9 mouse cellular contexts compared by ENCODE assay signal in the genomic region with DNA sequence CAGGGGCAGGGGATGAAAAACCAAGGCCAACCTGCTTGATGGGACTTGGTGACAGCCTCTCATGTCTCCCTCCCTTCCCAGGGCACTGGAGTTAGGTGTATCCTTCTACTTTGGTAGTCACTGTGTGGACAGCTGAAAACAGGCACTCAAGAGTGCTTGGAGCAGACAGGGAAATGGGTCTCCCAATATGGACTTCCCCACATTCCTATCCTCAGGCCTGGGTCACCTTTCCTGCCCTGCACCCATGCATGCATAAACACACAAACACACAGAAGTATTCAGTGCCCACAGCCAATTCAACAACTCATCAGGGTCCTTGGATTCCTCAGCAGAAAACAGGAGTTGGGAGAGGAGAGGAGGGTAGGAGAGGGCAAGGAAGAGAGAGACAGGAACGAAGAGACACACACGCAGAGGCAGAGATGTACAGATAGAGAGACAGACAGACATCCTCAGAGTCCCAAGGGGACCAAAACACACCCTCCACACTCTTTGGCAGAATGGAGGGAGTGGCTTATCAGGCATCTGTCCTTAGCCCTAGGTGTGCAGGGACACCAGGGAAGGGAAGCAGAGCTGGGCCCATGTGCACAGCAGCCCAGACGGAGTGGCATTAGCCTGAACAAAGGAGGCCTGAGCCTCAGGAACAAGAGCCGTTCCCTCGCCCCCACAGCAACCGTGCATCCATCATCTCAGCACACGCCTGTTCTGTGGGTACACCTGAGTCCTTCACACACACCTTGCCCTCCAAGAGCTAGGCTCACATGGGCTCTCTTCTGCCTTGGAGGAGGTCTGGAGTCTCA. TPM values are rescaled to one million over a fixed set of nuclear protein-coding genes. Genes with fewer than 3 reads are reported as not detected.
DNase-seq lines count a peak whose midpoint lies in the region; ATAC-seq and TF ChIP-seq lines count a peak whose summit lies in the region.
"Had no signal": no experiment of that assay in that cellular context is flagged by ENCODE, and none has a peak within 500 bp of the region (broad histone marks: within the 10 kb centered on the region; RNA-seq: fewer than 3 reads in every experiment).

No protein-coding gene starts in this region.

- peak overlapping the region; percentile 98 for H3K9ac ChIP-seq in embryonic facial prominence, embryonic 12.5 days
- H3K9ac ChIP-seq in hindbrain, embryonic 15.5 days, result peak overlapping the region; percentile 91

- WGBS in kidney, adult 2 months, result 73% methylated on average over 7 of the region's 7 CpGs
- 26% methylated on average over 7 of the region's 7 CpGs for WGBS in embryonic facial prominence, embryonic 12.5 days
- WGBS in hindbrain, embryonic 15.5 days, result 21% methylated on average over 7 of the region's 7 CpGs

- no peak for TF ChIP-seq POLR2A in kidney, adult 2 months (IDR thresholded peaks at IDR 0.05; ENCODE audit: low read depth, low read length)
- no peak for TF ChIP-seq POLR2A in myocyte (IDR thresholded peaks at IDR 0.05; ENCODE audit: insufficient read length, low read depth)

- no peaks in the 10 kb centered on the region for H3K27me3 ChIP-seq in kidney, adult 2 months (replicated peaks; ENCODE audit: control insufficient read depth, insufficient read depth, low read length)
- no peaks in the 10 kb centered on the region for H3K27me3 ChIP-seq in embryonic facial prominence, embryonic 12.5 days
- no peaks in the 10 kb centered on the region for H3K27me3 ChIP-seq in hindbrain, embryonic 15.5 days
- no peaks in the 10 kb centered on the region for H3K27me3 ChIP-seq in myocyte (ENCODE audit: control insufficient read depth, insufficient read depth, insufficient read length)

- H3K4me3 ChIP-seq in kidney, adult 2 months (ENCODE audit: insufficient read depth, low read depth, low read length), result no peak overlapping the region
- H3K4me3 ChIP-seq in embryonic facial prominence, embryonic 12.5 days, result peak overlapping the region; percentile 85
- H3K4me3 ChIP-seq in hindbrain, embryonic 15.5 days, result peak overlapping the region; percentile 81
- peak overlapping the region; percentile 97 for H3K4me3 ChIP-seq in myocyte
- H3K4me3 ChIP-seq: left cerebral cortex, adult 2 months had no signal

- no peaks in the 10 kb centered on the region for H3K9me3 ChIP-seq in embryonic facial prominence, embryonic 12.5 days
- H3K9me3 ChIP-seq in hindbrain, embryonic 15.5 days, result no peaks in the 10 kb centered on the region

- peak overlapping the region; percentile 78 for H3K4me2 ChIP-seq in embryonic facial prominence, embryonic 12.5 days (replicated peaks)
- peak overlapping the region; percentile 90 for H3K4me2 ChIP-seq in hindbrain, embryonic 15.5 days
- H3K4me2 ChIP-seq in myocyte (ENCODE audit: low read depth), result peak overlapping the region; percentile 26

- H3ac ChIP-seq in myocyte (ENCODE audit: control insufficient read depth, insufficient read length), result no peak overlapping the region

- 0 out of 2 replicates have a peak, but pooled peaks cover 7% of the 10 kb centered on the region for H3K4me1 ChIP-seq in kidney, adult 2 months (ENCODE audit: control insufficient read depth, insufficient read depth, low read length)
- peaks cover 37% of the 10 kb centered on the region for H3K4me1 ChIP-seq in embryonic facial prominence, embryonic 12.5 days
- H3K4me1 ChIP-seq in hindbrain, embryonic 15.5 days (replicated peaks), result peaks cover 61% of the 10 kb centered on the region

- no peak for TF ChIP-seq CTCF in kidney, adult 2 months (conservative IDR thresholded peaks at IDR 0.05; ENCODE audit: insufficient read depth, insufficient read length, low read depth, low read length)

- no peaks in the 10 kb centered on the region for H3K36me3 ChIP-seq in kidney, adult 2 months (ENCODE audit: control insufficient read depth, insufficient read depth, low read length)
- peaks cover 8% of the 10 kb centered on the region for H3K36me3 ChIP-seq in embryonic facial prominence, embryonic 12.5 days
- H3K36me3 ChIP-seq in hindbrain, embryonic 15.5 days, result no peaks in the 10 kb centered on the region
- H3K36me3 ChIP-seq in myocyte (ENCODE audit: control insufficient read depth, insufficient read depth), result no peaks in the 10 kb centered on the region

- peak overlapping the region; percentile 6 for H3K27ac ChIP-seq in kidney, adult 2 months (ENCODE audit: insufficient read depth, low read depth, low read length)
- peak overlapping the region; percentile 99 for H3K27ac ChIP-seq in embryonic facial prominence, embryonic 12.5 days
- H3K27ac ChIP-seq in hindbrain, embryonic 15.5 days (replicated peaks), result peak overlapping the region; percentile 98
- H3K27ac ChIP-seq: left cerebral cortex, adult 2 months had no signal

- no peak for ATAC-seq in embryonic facial prominence, embryonic 12.5 days (ENCODE audit: insufficient number of reproducible peaks, insufficient read depth, low FRiP score, low TSS enrichment)
- ATAC-seq in hindbrain, embryonic 15.5 days (ENCODE audit: low FRiP score, low read depth), result no peak

- peak; percentile 31 for DNase-seq in kidney, adult 2 months
- DNase-seq in kidney, adult 9 months, result no peak
- no peak for DNase-seq in left cerebral cortex, adult 11 months (ENCODE audit: low spot score)
- DNase-seq in urinary bladder, postnatal 14 days (ENCODE audit: low spot score), result no peak
- no peak for DNase-seq in layer of hippocampus, postnatal 14 days (ENCODE audit: low spot score in 2 of 2)

- peaks cover 41% of the 10 kb centered on the region for H3K79me2 ChIP-seq in myocyte (ENCODE audit: control insufficient read depth, insufficient read depth)

TF ChIP-seq in myocyte, 11 proteins besides CTCF, POLR2A, EP300 and RAD21:
- TF ChIP-seq CEBPB (IDR thresholded peaks at IDR 0.05; ENCODE audit: insufficient read depth, poor library complexity, severe bottlenecking) (no peak), REST (IDR thresholded peaks at IDR 0.05; ENCODE audit: insufficient read depth, insufficient read length) (no peak), USF1 (IDR thresholded peaks at IDR 0.05; ENCODE audit: low read depth) (no peak), SRF (IDR thresholded peaks at IDR 0.05; ENCODE audit: control insufficient read depth, insufficient read length, low read depth) (no peak)

RNA-seq across cellular contexts. Expression of gene Mex3a, which starts 2.8 kb away (rescaled TPM):
- polyA plus RNA-seq in kidney, adult 2 months (2012; rRNA removed), result 0.61 and 0.63 TPM in 2 replicates
- 36.3 and 37.7 TPM in 2 replicates for polyA plus RNA-seq in embryonic facial prominence, embryonic 12.5 days (2016; fragmentation: Nextera tagmentation; extraction: Ambion mirVana)
- 26.4 and 28.6 TPM in 2 replicates for polyA plus RNA-seq in hindbrain, embryonic 15.5 days (2015; fragmentation: Nextera tagmentation; extraction: Ambion mirVana)
- polyA plus RNA-seq in myocyte (2012; fragmentation: generic; extraction: Trizol), result 8.1 TPM
- 10 to 100 TPM in 1 of 2 experiments, 1 to 10 TPM in 1; 9.0 to 10.7 TPM for total RNA-seq in layer of hippocampus, postnatal 14 days (2021)

RNA-seq across cellular contexts. Expression of gene Rab25, which starts 18.7 kb away (rescaled TPM):
- 50.1 and 50.9 TPM in 2 replicates for polyA plus RNA-seq in kidney, adult 2 months (2012; rRNA removed)
- polyA plus RNA-seq in embryonic facial prominence, embryonic 12.5 days (2016; fragmentation: Nextera tagmentation; extraction: Ambion mirVana), result 4.0 and 5.5 TPM in 2 replicates
- polyA plus RNA-seq in hindbrain, embryonic 15.5 days (2015; fragmentation: Nextera tagmentation; extraction: Ambion mirVana), result 0.23 TPM in 1 of 2 replicates, not detected in the other
- polyA plus RNA-seq in myocyte (2012; fragmentation: generic; extraction: Trizol), result 0.13 TPM
- not detected for total RNA-seq in layer of hippocampus, postnatal 14 days (2021)
- total RNA-seq: left cerebral cortex, adult 2 months had no signal

RNA-seq across cellular contexts. Expression of gene Lmna, which starts 19.6 kb away (rescaled TPM):
- 55.2 and 73.2 TPM in 2 replicates for polyA plus RNA-seq in kidney, adult 2 months (2012; rRNA removed)
- polyA plus RNA-seq in embryonic facial prominence, embryonic 12.5 days (2016; fragmentation: Nextera tagmentation; extraction: Ambion mirVana), result 109 and 113 TPM in 2 replicates
- polyA plus RNA-seq in hindbrain, embryonic 15.5 days (2015; fragmentation: Nextera tagmentation; extraction: Ambion mirVana), result 52.2 and 53.4 TPM in 2 replicates
- 954 TPM for polyA plus RNA-seq in myocyte (2012; fragmentation: generic; extraction: Trizol)
- 10 to 100 TPM; 42.0 to 49.3 TPM for total RNA-seq in layer of hippocampus, postnatal 14 days (2021)

RNA-seq across cellular contexts. Expression of gene Lamtor2, which starts 23.5 kb away (rescaled TPM):
- 247 and 277 TPM in 2 replicates for polyA plus RNA-seq in kidney, adult 2 months (2012; rRNA removed)
- 144 and 146 TPM in 2 replicates for polyA plus RNA-seq in embryonic facial prominence, embryonic 12.5 days (2016; fragmentation: Nextera tagmentation; extraction: Ambion mirVana)
- polyA plus RNA-seq in hindbrain, embryonic 15.5 days (2015; fragmentation: Nextera tagmentation; extraction: Ambion mirVana), result 201 and 205 TPM in 2 replicates
- 165 TPM for polyA plus RNA-seq in myocyte (2012; fragmentation: generic; extraction: Trizol)
- 100 to 1,000 TPM in 1 of 2 experiments, 10 to 100 TPM in 1; 96.1 to 113 TPM for total RNA-seq in layer of hippocampus, postnatal 14 days (2021)

RNA-seq across cellular contexts. Expression of gene Ubqln4, which starts 24.2 kb away (rescaled TPM):
- 59.9 and 63.5 TPM in 2 replicates for polyA plus RNA-seq in kidney, adult 2 months (2012; rRNA removed)
- polyA plus RNA-seq in embryonic facial prominence, embryonic 12.5 days (2016; fragmentation: Nextera tagmentation; extraction: Ambion mirVana), result 57.5 and 63.7 TPM in 2 replicates
- 43.6 and 47.7 TPM in 2 replicates for polyA plus RNA-seq in hindbrain, embryonic 15.5 days (2015; fragmentation: Nextera tagmentation; extraction: Ambion mirVana)
- 44.9 TPM for polyA plus RNA-seq in myocyte (2012; fragmentation: generic; extraction: Trizol)
- total RNA-seq in layer of hippocampus, postnatal 14 days (2021), result 10 to 100 TPM; 77.3 to 81.8 TPM

Comparison
In these comparisons a context has a peak if more than half of its experiments do, and no peak if none do; other contexts are left out.
1. H3K27ac ChIP-seq: peak in every context shown above with its lines; median percentile 99 in embryonic facial prominence, embryonic 12.5 days; 98 in hindbrain, embryonic 15.5 days; 6 in kidney, adult 2 months.
2. H3K4me2 ChIP-seq: peak in every context shown above with its lines; median percentile 90 in hindbrain, embryonic 15.5 days; 78 in embryonic facial prominence, embryonic 12.5 days; 26 in myocyte.